Mouse (Mus musculus) heart, embryonic 13.5 days (tissue): ENCODE data around the gene Eno2. TPM values are rescaled to one million over a fixed set of nuclear protein-coding genes. Genes with fewer than 3 reads are reported as not detected.

Experiments used
- ATAC-seq: fragments of 200-750 bp; cut with Nextera tagmentation; 2 replicates; pipeline ENCODE4 v1.8.0; 2017; ENCODE audit warnings: moderate TSS enrichment; ENCODE audit not compliant: insufficient number of reproducible peaks, low FRiP score, low TSS enrichment; ENCODE audit errors: extremely low read depth
- H3K27ac ChIP-seq: fragments of 300-500 bp; sonication (generic); replicated peaks from 2 replicates; pipeline ENCODE4 v1.5.1; 2015; ENCODE audit warnings: moderate library complexity, mild to moderate bottlenecking, inconsistent platforms
- H3K27me3 ChIP-seq: fragments of 300-500 bp; sonication (generic); replicated peaks from 2 replicates; pipeline ENCODE4 v1.6.1; 2015; ENCODE audit warnings: mild to moderate bottlenecking, inconsistent platforms
- H3K36me3 ChIP-seq: fragments of 300-500 bp; sonication (generic); 2 replicates; pipeline ENCODE4 v1.6.1; 2015; ENCODE audit warnings: mild to moderate bottlenecking, inconsistent platforms
- H3K4me1 ChIP-seq: fragments of 300-500 bp; sonication (generic); 2 replicates; pipeline ENCODE4 v1.6.1; 2015; ENCODE audit warnings: inconsistent platforms
- H3K4me2 ChIP-seq: fragments of 300-500 bp; sonication (generic); 2 replicates; pipeline ENCODE4 v1.6.1; 2015; ENCODE audit warnings: inconsistent platforms, mild to moderate bottlenecking, moderate library complexity
- H3K4me3 ChIP-seq: fragments of 300-500 bp; sonication (generic); 2 replicates; pipeline ENCODE4 v1.5.1; 2015; ENCODE audit warnings: moderate library complexity, mild to moderate bottlenecking, inconsistent platforms
- H3K9ac ChIP-seq: fragments of 300-500 bp; sonication (generic); 2 replicates; pipeline ENCODE4 v1.6.1; 2015; ENCODE audit warnings: inconsistent platforms, mild to moderate bottlenecking, moderate library complexity
- H3K9me3 ChIP-seq: fragments of 300-500 bp; sonication (generic); 2 replicates; pipeline ENCODE4 v1.6.1; 2016; ENCODE audit warnings: inconsistent platforms
- WGBS: fragments of 180-500 bp; shearing (Covaris S2); methylation state at CpG from one replicate; pipeline ENCODE4 v1.1.7; 2015; ENCODE audit warnings: mixed read lengths; 5-methylcytosine and 5-hydroxymethylcytosine counted together
- polyA plus RNA-seq: library from polyadenylated mRNA; unstranded; fragments of >200 nt; fragmentation: Nextera tagmentation; extraction: Ambion mirVana; gene quantifications from 2 replicates; pipeline ENCODE4 v1.2.1, GENCODE M21; 2015

The Eno2 gene
- polyA plus RNA-seq, 1 experiment from 2014 or later: 4.6 TPM

- peak overlapping the region; percentile 98 for H3K9ac ChIP-seq
- H3K27me3 ChIP-seq: peaks cover 38% of the 10 kb centered on the region
- peak overlapping the region; percentile 84 for H3K4me2 ChIP-seq
- no peaks in the 10 kb centered on the region for H3K36me3 ChIP-seq
- no peaks in the 10 kb centered on the region for H3K9me3 ChIP-seq
- peaks cover 39% of the 10 kb centered on the region for H3K4me1 ChIP-seq
- under 1% methylated on average over 5 of the region's 5 CpGs for WGBS
- H3K27ac ChIP-seq: peak overlapping the region; percentile 99
- ATAC-seq: no peak
- peak overlapping the region; percentile 18 for H3K4me3 ChIP-seq
These were observed 10.2 kb downstream of the Eno2 start for GRCm38 (mm10) chr6:124759259-124759658.

GRCm38 (mm10) chr6:124758849-124759232 lies 10.6 kb downstream of the Eno2 start:
- peaks cover 43% of the 10 kb centered on the region for H3K4me1 ChIP-seq
- no peaks in the 10 kb centered on the region for H3K9me3 ChIP-seq
- H3K27me3 ChIP-seq: peaks cover 35% of the 10 kb centered on the region
- WGBS: 47% methylated on average over 2 of the region's 2 CpGs
- H3K4me3 ChIP-seq: peak overlapping the region; percentile 18
- 0 out of 2 replicates have a peak, but pooled peaks cover under 1% of the 10 kb centered on the region for H3K36me3 ChIP-seq
- H3K27ac ChIP-seq: peak overlapping the region; percentile 99
- H3K4me2 ChIP-seq: peak overlapping the region; percentile 84
- ATAC-seq: no peak
- peak overlapping the region; percentile 98 for H3K9ac ChIP-seq

- peaks cover 29% of the 10 kb centered on the region for H3K27me3 ChIP-seq
- peak overlapping the region; percentile 83 for H3K4me3 ChIP-seq
- peak overlapping the region; percentile 84 for H3K4me2 ChIP-seq
- 40% methylated on average over 5 of the region's 5 CpGs for WGBS
- 0 out of 2 replicates have a peak, but pooled peaks cover 5% of the 10 kb centered on the region for H3K36me3 ChIP-seq
- peaks cover 49% of the 10 kb centered on the region for H3K4me1 ChIP-seq
- ATAC-seq: no peak
- no peaks in the 10 kb centered on the region for H3K9me3 ChIP-seq
- peak overlapping the region; percentile 99 for H3K27ac ChIP-seq
- peak overlapping the region; percentile 98 for H3K9ac ChIP-seq
These were observed 11.3 kb downstream of the Eno2 start for GRCm38 (mm10) chr6:124757909-124758848.

GRCm38 (mm10) chr6:124757351-124757880 lies 12.1 kb downstream of the Eno2 start:
- Histone ChIP-seq H3K4me1 (peaks cover 49% of the 10 kb centered on the region), H3K4me2 (peak overlapping the region; percentile 84), H3K9ac (peak overlapping the region; percentile 98), H3K27ac (peak overlapping the region; percentile 99), H3K9me3 (no peaks in the 10 kb centered on the region), H3K4me3 (peak overlapping the region; percentile 83), H3K36me3 (peaks cover 12% of the 10 kb centered on the region; the same call in 1 of the 2 replicates), H3K27me3 (peaks cover 21% of the 10 kb centered on the region)
- ATAC-seq: no peak
- 12% methylated on average over 5 of the region's 5 CpGs for WGBS

GRCm38 (mm10) chr6:124756652-124757350 lies 12.7 kb downstream of the Eno2 start:
- ATAC-seq: peak; percentile 50; the same call in 1 of the 2 replicates
- no peaks in the 10 kb centered on the region for H3K9me3 ChIP-seq
- WGBS: 1% methylated on average over 42 of the region's 54 CpGs
- peaks cover 49% of the 10 kb centered on the region for H3K4me1 ChIP-seq
- H3K27ac ChIP-seq: peak overlapping the region; percentile 99
- peaks cover 18% of the 10 kb centered on the region for H3K27me3 ChIP-seq
- peak overlapping the region; percentile 83 for H3K4me3 ChIP-seq
- peak overlapping the region; percentile 98 for H3K9ac ChIP-seq
- peaks cover 16% of the 10 kb centered on the region; the same call in 1 of the 2 replicates for H3K36me3 ChIP-seq
- H3K4me2 ChIP-seq: peak overlapping the region; percentile 84

GRCm38 (mm10) chr6:124755831-124756595 lies 13.5 kb downstream of the Eno2 start, which contains the start of the genes Gm45234 and Atn1:
Gm45234 (minus strand) TSS chr6:124756021.
Atn1 (minus strand) TSS chr6:124756524.
- H3K4me1 ChIP-seq: peaks cover 49% of the 10 kb centered on the region
- 1% methylated on average over 53 of the region's 100 CpGs for WGBS
- peaks cover 19% of the 10 kb centered on the region; the same call in 1 of the 2 replicates for H3K36me3 ChIP-seq
- peak within 1 kb of the TSS; percentile 99 for H3K27ac ChIP-seq
- peak within 1 kb of the TSS; percentile 84 for H3K4me2 ChIP-seq
- peak within 1 kb of the TSS; percentile 83 for H3K4me3 ChIP-seq
- peak within 1 kb of the TSS; percentile 98 for H3K9ac ChIP-seq
- H3K9me3 ChIP-seq: no peaks in the 10 kb centered on the region
- peaks cover 10% of the 10 kb centered on the region for H3K27me3 ChIP-seq
- ATAC-seq: peak; percentile 27; the same call in 1 of the 2 replicates

- Histone ChIP-seq H3K4me2 (peak overlapping the region; percentile 84), H3K27ac (peak overlapping the region; percentile 99), H3K9ac (peak overlapping the region; percentile 98), H3K4me3 (peak overlapping the region; percentile 83), H3K36me3 (peaks cover 19% of the 10 kb centered on the region; the same call in 1 of the 2 replicates), H3K4me1 (peaks cover 49% of the 10 kb centered on the region), H3K27me3 (peaks cover 6% of the 10 kb centered on the region), H3K9me3 (no peaks in the 10 kb centered on the region)
- 8% methylated on average over 3 of the region's 3 CpGs for WGBS
- ATAC-seq: no peak
These were observed 14.2 kb downstream of the Eno2 start for GRCm38 (mm10) chr6:124755306-124755705.

- Histone ChIP-seq H3K27me3 (no peaks in the 10 kb centered on the region), H3K4me1 (peaks cover 42% of the 10 kb centered on the region), H3K4me3 (no peak overlapping the region), H3K4me2 (no peak overlapping the region), H3K36me3 (peaks cover 31% of the 10 kb centered on the region), H3K27ac (no peak overlapping the region), H3K9ac (no peak overlapping the region), H3K9me3 (no peaks in the 10 kb centered on the region)
- 75% methylated on average over 2 of the region's 2 CpGs for WGBS
- ATAC-seq: no peak
These were observed 15.6 kb downstream of the Eno2 start for GRCm38 (mm10) chr6:124753861-124754260.

- no peak overlapping the region for H3K9ac ChIP-seq
- no peak overlapping the region for H3K4me3 ChIP-seq
- H3K27ac ChIP-seq: no peak overlapping the region
- H3K27me3 ChIP-seq: no peaks in the 10 kb centered on the region
- WGBS: 85% methylated on average over 8 of the region's 8 CpGs
- peaks cover 56% of the 10 kb centered on the region for H3K36me3 ChIP-seq
- H3K4me2 ChIP-seq: no peak overlapping the region
- H3K9me3 ChIP-seq: no peaks in the 10 kb centered on the region
- ATAC-seq: no peak
- H3K4me1 ChIP-seq: peaks cover 34% of the 10 kb centered on the region
These were observed 19.1 kb downstream of the Eno2 start for GRCm38 (mm10) chr6:124750405-124750804.
